Mouse (Mus musculus): ENCODE data around the gene Ndrg3.

DNA sequence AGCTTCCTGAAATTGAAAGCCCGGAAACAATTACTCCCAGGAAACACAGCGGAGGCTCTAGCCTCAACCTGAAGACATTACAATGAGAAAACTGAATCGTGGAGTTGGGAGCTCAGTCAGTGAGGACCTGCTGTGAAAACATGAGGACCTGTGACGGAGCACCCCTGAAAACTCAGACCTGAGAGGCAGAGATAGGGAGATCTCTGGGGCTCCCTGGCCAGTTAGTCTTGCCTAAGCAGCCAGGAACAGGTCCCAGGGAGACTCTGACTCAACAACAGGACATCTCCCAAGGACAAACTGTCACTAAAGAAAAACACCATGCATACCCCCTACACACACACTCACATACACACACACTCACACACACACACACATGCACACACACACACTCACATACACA lies 93.5 kb downstream of the Ndrg3 start:
- TF ChIP-seq CTCF (IDR thresholded peaks at IDR 0.05; ENCODE audit: borderline replicate concordance, control insufficient read depth, extremely low read depth, insufficient read depth, low read length, poor library complexity) (no peak), POLR2A (IDR thresholded peaks at IDR 0.05; ENCODE audit: control insufficient read depth, extremely low read depth, insufficient read depth, low read length, poor library complexity) (no peak)

All from thymus, adult 2 months (tissue).